ENCODE assay signal across 8 mouse cellular contexts in genomic region chr19:41262712-41263629, GRCm38 (mm10). TPM values are rescaled to one million over a fixed set of nuclear protein-coding genes. Genes with fewer than 3 reads are reported as not detected.
A peak's percentile ranks its signal among the peaks of the same experiment; 100 is the strongest.
DNase-seq lines count a peak whose midpoint lies in the region; ATAC-seq lines count a peak whose summit lies in the region.

No protein-coding gene starts in this region.

- H3K9ac ChIP-seq in hindbrain, embryonic 12.5 days = peak overlapping the region; percentile 97

- peak overlapping the region; percentile 98 for H3K27ac ChIP-seq in hindbrain, embryonic 12.5 days

- 7% methylated on average over 50 of the region's 51 CpGs for WGBS in hindbrain, embryonic 12.5 days

- peaks cover 34% of the 10 kb centered on the region for H3K4me1 ChIP-seq in hindbrain, embryonic 12.5 days

- peak overlapping the region; percentile 76 for H3K4me2 ChIP-seq in hindbrain, embryonic 12.5 days (replicated peaks)

- ATAC-seq in hindbrain, embryonic 12.5 days (ENCODE audit: low FRiP score) = peak; percentile 88

- peak overlapping the region; percentile 99 for H3K4me3 ChIP-seq in hindbrain, embryonic 12.5 days

- H3K36me3 ChIP-seq in hindbrain, embryonic 12.5 days = no peaks in the 10 kb centered on the region

- H3K27me3 ChIP-seq in hindbrain, embryonic 12.5 days = no peaks in the 10 kb centered on the region

- DNase-seq in R1 (ENCODE audit: low read depth, low spot score) = peak; percentile 70
- peak; percentile 78 to 81 for DNase-seq in cerebellum, postnatal 10 days
- peak; percentile 40 to 64 for DNase-seq in frontal cortex, postnatal 10 days (ENCODE audit: low spot score in 2 of 2)
- peak; percentile 42 to 63 for DNase-seq in layer of hippocampus, postnatal 25 days (ENCODE audit: extremely low spot score in 1 of 2, low spot score in 1 of 2)
- DNase-seq in lung, postnatal 25 days (ENCODE audit: low spot score) = peak; percentile 69
- DNase-seq in retina, postnatal 7 days (ENCODE audit: low read depth, low spot score) = peak; percentile 34
- peak; percentile 69 for DNase-seq in urinary bladder, postnatal 14 days (ENCODE audit: low spot score)

- no peaks in the 10 kb centered on the region for H3K9me3 ChIP-seq in hindbrain, embryonic 12.5 days (replicated peaks)

RNA-seq across cellular contexts. Expression of gene Tm9sf3, which starts 0.8 kb away (rescaled TPM):
- 146 and 155 TPM in 2 replicates for polyA plus RNA-seq in hindbrain, embryonic 12.5 days (2016; fragmentation: Nextera tagmentation; extraction: Ambion mirVana)
- total RNA-seq in layer of hippocampus, postnatal 25 days (2021) = 100 to 1,000 TPM; 120 to 125 TPM

RNA-seq across cellular contexts. Expression of gene Tll2, which starts 56.3 kb away (rescaled TPM):
- polyA plus RNA-seq in hindbrain, embryonic 12.5 days (2016; fragmentation: Nextera tagmentation; extraction: Ambion mirVana) = 0.66 and 0.93 TPM in 2 replicates
- 1 to 10 TPM in 1 of 2 experiments, under 1 TPM in 1; 0.89 to 1.1 TPM for total RNA-seq in layer of hippocampus, postnatal 25 days (2021)

Comparison
In these comparisons a context has a peak if more than half of its experiments do, and no peak if none do; other contexts are left out.
1. Peak in every context shown above with its lines: DNase-seq, ATAC-seq, H3K4me3 ChIP-seq and H3K27ac ChIP-seq.